Mouse (Mus musculus): ENCODE data around the gene Tnfsf15. TPM values are rescaled to one million over a fixed set of nuclear protein-coding genes. Genes with fewer than 3 reads are reported as not detected.

Tnfsf15 gene
- 0.19 TPM for polyA plus RNA-seq (2017; shearing (Covaris generic))

GRCm38 (mm10) chr4:63744693-63745171, at the start of gene Tnfsf15:
Tnfsf15 (minus strand) TSS chr4:63745113.

Other genes with a start within 250 kb of the Tnfsf15 start
- 16.2 TPM for gene Whrn, start 249.1 kb downstream of the Tnfsf15 start, polyA plus RNA-seq (2017; shearing (Covaris generic))
- gene Atp6v1g1, start 200.3 kb downstream of the Tnfsf15 start, polyA plus RNA-seq (2017; shearing (Covaris generic)): 103 TPM
- gene Tmem268, start 186.3 kb downstream of the Tnfsf15 start, polyA plus RNA-seq (2017; shearing (Covaris generic)): 17.6 TPM
- gene Gm11213, start 139.9 kb downstream of the Tnfsf15 start, polyA plus RNA-seq (2017; shearing (Covaris generic)): not detected
- not detected for gene Tex48, start 122.7 kb downstream of the Tnfsf15 start, polyA plus RNA-seq (2017; shearing (Covaris generic))
- gene Gm11214, start 81.7 kb downstream of the Tnfsf15 start, polyA plus RNA-seq (2017; shearing (Covaris generic)): not detected
- gene Tnfsf8, start 116.2 kb upstream of the Tnfsf15 start, polyA plus RNA-seq (2017; shearing (Covaris generic)): 358 TPM

Measured in effector memory CD4-positive, alpha-beta T cell, adult 5 months (primary cell).